Mouse (Mus musculus): ENCODE results near the gene Tpp1. TPM values are rescaled to one million over a fixed set of nuclear protein-coding genes. Genes with fewer than 3 reads are reported as not detected.

The Tpp1 gene
- polyA plus RNA-seq, 1 experiment from 2014 or later, result 41.7 TPM

GRCm38 (mm10) chr7:105772331-105772730 is 20.3 kb upstream of the Tpp1 start:
- DNase-seq (ENCODE audit: low spot score), result no peak
- Histone ChIP-seq H3K9me3 (ENCODE audit: control insufficient read depth, low read length) (no peaks in the 10 kb centered on the region), H3K27ac (replicated peaks; ENCODE audit: low read depth, low read length) (no peak overlapping the region), H3K27me3 (ENCODE audit: control insufficient read depth, insufficient read depth, low read length) (no peaks in the 10 kb centered on the region), H3K9ac (ENCODE audit: low read length) (no peak overlapping the region), H3K4me1 (ENCODE audit: control insufficient read depth, insufficient read depth, low read length) (peaks cover 19% of the 10 kb centered on the region), H3K4me2 (ENCODE audit: low read depth, severe bottlenecking) (no peak overlapping the region), H3K36me3 (ENCODE audit: control insufficient read depth, insufficient read depth, low read length) (peaks cover 16% of the 10 kb centered on the region), H3K4me3 (ENCODE audit: low read depth, low read length) (no peak overlapping the region)
- 98% methylated on average over 15 of the region's 15 CpGs for WGBS
- ATAC-seq (ENCODE audit: insufficient number of reproducible peaks, low FRiP score, low TSS enrichment, low read depth), result no peak

GRCm38 (mm10) chr7:105769959-105770358 is 17.9 kb upstream of the Tpp1 start:
- Histone ChIP-seq H3K4me2 (ENCODE audit: low read depth, severe bottlenecking) (no peak overlapping the region), H3K4me3 (ENCODE audit: low read depth, low read length) (no peak overlapping the region), H3K27me3 (ENCODE audit: control insufficient read depth, insufficient read depth, low read length) (no peaks in the 10 kb centered on the region), H3K4me1 (ENCODE audit: control insufficient read depth, insufficient read depth, low read length) (peaks cover 14% of the 10 kb centered on the region; the same call in 1 of the 2 replicates), H3K36me3 (ENCODE audit: control insufficient read depth, insufficient read depth, low read length) (peaks cover 22% of the 10 kb centered on the region), H3K9ac (ENCODE audit: low read length) (no peak overlapping the region), H3K27ac (replicated peaks; ENCODE audit: low read depth, low read length) (no peak overlapping the region), H3K9me3 (ENCODE audit: control insufficient read depth, low read length) (no peaks in the 10 kb centered on the region)
- ATAC-seq (ENCODE audit: insufficient number of reproducible peaks, low FRiP score, low TSS enrichment, low read depth) (no peak), DNase-seq (ENCODE audit: low spot score) (no peak)
- WGBS, result 95% methylated on average over 3 of the region's 3 CpGs

GRCm38 (mm10) chr7:105767729-105768165 is 15.7 kb upstream of the Tpp1 start:
- no peak for DNase-seq (ENCODE audit: low spot score)
- 0 out of 2 replicates have a peak, but pooled peaks have one; percentile 14 for ATAC-seq (ENCODE audit: insufficient number of reproducible peaks, low FRiP score, low TSS enrichment, low read depth)

GRCm38 (mm10) chr7:105764331-105764730 is 12.3 kb upstream of the Tpp1 start:
- WGBS, result 94% methylated on average over 11 of the region's 11 CpGs

More at GRCm38 (mm10) chr7:105767729-105768165, 15.7 kb upstream of the Tpp1 start:
- Histone ChIP-seq H3K36me3 (ENCODE audit: control insufficient read depth, insufficient read depth, low read length) (peaks cover 35% of the 10 kb centered on the region), H3K4me3 (ENCODE audit: low read depth, low read length) (no peak overlapping the region), H3K27ac (replicated peaks; ENCODE audit: low read depth, low read length) (peak overlapping the region; percentile 36; the same call in 1 of the 2 replicates), H3K9ac (ENCODE audit: low read length) (no peak overlapping the region), H3K9me3 (ENCODE audit: control insufficient read depth, low read length) (no peaks in the 10 kb centered on the region), H3K27me3 (ENCODE audit: control insufficient read depth, insufficient read depth, low read length) (no peaks in the 10 kb centered on the region), H3K4me1 (ENCODE audit: control insufficient read depth, insufficient read depth, low read length) (peaks cover 16% of the 10 kb centered on the region; the same call in 1 of the 2 replicates), H3K4me2 (ENCODE audit: low read depth, severe bottlenecking) (peak overlapping the region; percentile 22; the same call in 1 of the 2 replicates)
- WGBS, result 21% methylated on average over 6 of the region's 6 CpGs

GRCm38 (mm10) chr7:105762517-105763270 is 10.7 kb upstream of the Tpp1 start:
- 34% methylated on average over 55 of the region's 55 CpGs for WGBS
- 0 out of 2 replicates have a peak, but pooled peaks cover 7% of the 10 kb centered on the region for H3K4me1 ChIP-seq (ENCODE audit: control insufficient read depth, insufficient read depth, low read length)
- ATAC-seq (ENCODE audit: insufficient number of reproducible peaks, low FRiP score, low TSS enrichment, low read depth) (peak; percentile 41; the same call in 1 of the 2 replicates), DNase-seq (ENCODE audit: low spot score) (no peak)
- H3K4me3 ChIP-seq (ENCODE audit: low read depth, low read length), result no peak overlapping the region
- peaks cover 37% of the 10 kb centered on the region for H3K36me3 ChIP-seq (ENCODE audit: control insufficient read depth, insufficient read depth, low read length)
- H3K4me2 ChIP-seq (ENCODE audit: low read depth, severe bottlenecking), result 0 out of 2 replicates have a peak overlapping the region, but pooled peaks have one; percentile 12
- no peak overlapping the region for H3K27ac ChIP-seq (replicated peaks; ENCODE audit: low read depth, low read length)
- H3K9me3 ChIP-seq (ENCODE audit: control insufficient read depth, low read length), result no peaks in the 10 kb centered on the region
- H3K9ac ChIP-seq (ENCODE audit: low read length), result 0 out of 2 replicates have a peak overlapping the region, but pooled peaks have one; percentile 9
- no peaks in the 10 kb centered on the region for H3K27me3 ChIP-seq (ENCODE audit: control insufficient read depth, insufficient read depth, low read length)

More at GRCm38 (mm10) chr7:105764331-105764730, 12.3 kb upstream of the Tpp1 start:
- ATAC-seq (ENCODE audit: insufficient number of reproducible peaks, low FRiP score, low TSS enrichment, low read depth) (no peak), DNase-seq (ENCODE audit: low spot score) (no peak)
- Histone ChIP-seq H3K36me3 (ENCODE audit: control insufficient read depth, insufficient read depth, low read length) (peaks cover 28% of the 10 kb centered on the region), H3K4me2 (ENCODE audit: low read depth, severe bottlenecking) (no peak overlapping the region), H3K27ac (replicated peaks; ENCODE audit: low read depth, low read length) (no peak overlapping the region), H3K4me1 (ENCODE audit: control insufficient read depth, insufficient read depth, low read length) (peaks cover 19% of the 10 kb centered on the region; the same call in 1 of the 2 replicates), H3K9me3 (ENCODE audit: control insufficient read depth, low read length) (no peaks in the 10 kb centered on the region), H3K9ac (ENCODE audit: low read length) (no peak overlapping the region), H3K27me3 (ENCODE audit: control insufficient read depth, insufficient read depth, low read length) (no peaks in the 10 kb centered on the region), H3K4me3 (ENCODE audit: low read depth, low read length) (no peak overlapping the region)

GRCm38 (mm10) chr7:105761813-105762484 is 9.9 kb upstream of the Tpp1 start:
- 0 out of 2 replicates have a peak, but pooled peaks cover 5% of the 10 kb centered on the region for H3K4me1 ChIP-seq (ENCODE audit: control insufficient read depth, insufficient read depth, low read length)
- H3K36me3 ChIP-seq (ENCODE audit: control insufficient read depth, insufficient read depth, low read length), result peaks cover 42% of the 10 kb centered on the region
- DNase-seq (ENCODE audit: low spot score) (no peak), ATAC-seq (ENCODE audit: insufficient number of reproducible peaks, low FRiP score, low TSS enrichment, low read depth) (no peak)
- H3K9me3 ChIP-seq (ENCODE audit: control insufficient read depth, low read length), result no peaks in the 10 kb centered on the region
- no peak overlapping the region for H3K9ac ChIP-seq (ENCODE audit: low read length)
- no peaks in the 10 kb centered on the region for H3K27me3 ChIP-seq (ENCODE audit: control insufficient read depth, insufficient read depth, low read length)
- H3K4me3 ChIP-seq (ENCODE audit: low read depth, low read length), result no peak overlapping the region
- 28% methylated on average over 51 of the region's 51 CpGs for WGBS
- no peak overlapping the region for H3K27ac ChIP-seq (replicated peaks; ENCODE audit: low read depth, low read length)
- H3K4me2 ChIP-seq (ENCODE audit: low read depth, severe bottlenecking), result no peak overlapping the region

- no peaks in the 10 kb centered on the region for H3K9me3 ChIP-seq (ENCODE audit: control insufficient read depth, low read length)
- H3K36me3 ChIP-seq (ENCODE audit: control insufficient read depth, insufficient read depth, low read length), result peaks cover 23% of the 10 kb centered on the region
- H3K4me3 ChIP-seq (ENCODE audit: low read depth, low read length), result no peak overlapping the region
- no peak for ATAC-seq (ENCODE audit: insufficient number of reproducible peaks, low FRiP score, low TSS enrichment, low read depth)
- no peaks in the 10 kb centered on the region for H3K27me3 ChIP-seq (ENCODE audit: control insufficient read depth, insufficient read depth, low read length)
- H3K9ac ChIP-seq (ENCODE audit: low read length), result no peak overlapping the region
- 95% methylated on average over 10 of the region's 10 CpGs for WGBS
- no peak for DNase-seq (ENCODE audit: low spot score)
- H3K4me1 ChIP-seq (ENCODE audit: control insufficient read depth, insufficient read depth, low read length), result 0 out of 2 replicates have a peak, but pooled peaks cover 2% of the 10 kb centered on the region
- H3K27ac ChIP-seq (replicated peaks; ENCODE audit: low read depth, low read length), result no peak overlapping the region
- H3K4me2 ChIP-seq (ENCODE audit: low read depth, severe bottlenecking), result no peak overlapping the region
These were observed 1.2 kb upstream of the Tpp1 start for GRCm38 (mm10) chr7:105753281-105753680.

GRCm38 (mm10) chr7:105752716-105753115 is 681 bp upstream of the Tpp1 start:
- H3K4me1 ChIP-seq (ENCODE audit: control insufficient read depth, insufficient read depth, low read length), result 0 out of 2 replicates have a peak, but pooled peaks cover 2% of the 10 kb centered on the region
- no peak overlapping the region for H3K9ac ChIP-seq (ENCODE audit: low read length)
- H3K9me3 ChIP-seq (ENCODE audit: control insufficient read depth, low read length), result no peaks in the 10 kb centered on the region
- no peak overlapping the region for H3K4me3 ChIP-seq (ENCODE audit: low read depth, low read length)
- ATAC-seq (ENCODE audit: insufficient number of reproducible peaks, low FRiP score, low TSS enrichment, low read depth) (0 out of 2 replicates have a peak, but pooled peaks have one; percentile 1), DNase-seq (ENCODE audit: low spot score) (no peak)
- WGBS, result 83% methylated on average over 2 of the region's 2 CpGs
- H3K27ac ChIP-seq (replicated peaks; ENCODE audit: low read depth, low read length), result no peak overlapping the region
- no peaks in the 10 kb centered on the region for H3K27me3 ChIP-seq (ENCODE audit: control insufficient read depth, insufficient read depth, low read length)
- H3K36me3 ChIP-seq (ENCODE audit: control insufficient read depth, insufficient read depth, low read length), result peaks cover 22% of the 10 kb centered on the region
- H3K4me2 ChIP-seq (ENCODE audit: low read depth, severe bottlenecking), result no peak overlapping the region
